ENCODE assay signal across 20 mouse cellular contexts in genomic region chr11:4213107-4213506, GRCm38 (mm10). TPM values are rescaled to one million over a fixed set of nuclear protein-coding genes. Genes with fewer than 3 reads are reported as not detected.
DNase-seq lines count a peak whose midpoint lies in the region.
"Had no signal": no experiment of that assay in that cellular context is flagged by ENCODE, and none has a peak within 500 bp of the region (broad histone marks: within the 10 kb centered on the region; RNA-seq: fewer than 3 reads in every experiment).

No protein-coding gene starts in this region.

- DNase-seq in adrenal gland, postnatal 14 days = peak; percentile 46
- DNase-seq in adrenal gland, adult 18-20 months (ENCODE audit: low spot score in 2 of 2) = no peak
- DNase-seq in urinary bladder, adult 2 months (ENCODE audit: low spot score) = peak; percentile 19
- DNase-seq in urinary bladder, adult 18-20 months (ENCODE audit: low spot score in 2 of 2) = no peak
- DNase-seq in adrenal gland, postnatal 36 days = peak; percentile 55
- peak; percentile 71 for DNase-seq in testis, postnatal 14 days (ENCODE audit: low spot score)
- no peak for DNase-seq in spleen, postnatal 10 days (ENCODE audit: low spot score in 2 of 2)
- DNase-seq in thymus, postnatal 14 days = no peak
- DNase-seq: cerebellum, adult 18-20 months; cerebellum, adult 9-11 months; cerebellum, postnatal 36 days; forebrain, postnatal 0 days; gastrocnemius, postnatal 14 days; heart, postnatal 36 days had no signal

RNA-seq across cellular contexts. Expression of gene Castor1, which starts 4.9 kb away (rescaled TPM):
- total RNA-seq in adrenal gland, postnatal 14 days (2021) = 6.1 and 8.5 TPM in 2 replicates
- 1 to 10 TPM; 3.0 to 5.1 TPM for total RNA-seq in adrenal gland, adult 18-20 months (2021)
- polyA plus RNA-seq in urinary bladder, adult 2 months (2012; rRNA removed) = 19.7 and 19.8 TPM in 2 replicates
- total RNA-seq in adrenal gland, postnatal 36 days (2021) = 1 to 10 TPM; 4.0 to 4.6 TPM

RNA-seq across cellular contexts. Expression of gene Osm, which starts 23.1 kb away (rescaled TPM):
- 0.41 TPM in 1 of 2 replicates, not detected in the other for total RNA-seq in adrenal gland, postnatal 14 days (2021)
- total RNA-seq in adrenal gland, adult 18-20 months (2021) = under 1 TPM in 1 of 2 experiments, not detected in 1; 0.16 TPM
- polyA plus RNA-seq in urinary bladder, adult 2 months (2012; rRNA removed) = 0.28 and 0.39 TPM in 2 replicates
- total RNA-seq in adrenal gland, postnatal 36 days (2021) = under 1 TPM in 1 of 2 experiments, not detected in 1; 0.26 TPM
- total RNA-seq: gastrocnemius, adult 18-20 months; gastrocnemius, postnatal 14 days; heart, postnatal 36 days had no signal
- polyA plus RNA-seq: embryonic facial prominence, embryonic 13.5 days; forebrain, embryonic 13.5 days; heart, embryonic 13.5 days; hindbrain, embryonic 11.5 days; hindbrain, embryonic 15.5 days had no signal

RNA-seq across cellular contexts. Expression of gene Tbc1d10a, which starts 26.5 kb away (rescaled TPM):
- total RNA-seq in adrenal gland, postnatal 14 days (2021) = 15.6 and 18.2 TPM in 2 replicates
- total RNA-seq in adrenal gland, adult 18-20 months (2021) = 10 to 100 TPM; 14.8 to 23.3 TPM
- polyA plus RNA-seq in urinary bladder, adult 2 months (2012; rRNA removed) = 92.5 and 137 TPM in 2 replicates
- 10 to 100 TPM; 14.6 to 24.3 TPM for total RNA-seq in adrenal gland, postnatal 36 days (2021)

RNA-seq across cellular contexts. Expression of gene Lif, which starts 44.2 kb away (rescaled TPM):
- total RNA-seq in adrenal gland, postnatal 14 days (2021) = 0.44 and 0.90 TPM in 2 replicates
- total RNA-seq in adrenal gland, adult 18-20 months (2021) = under 1 TPM; 0.07 to 0.86 TPM
- polyA plus RNA-seq in urinary bladder, adult 2 months (2012; rRNA removed) = 2.5 and 2.8 TPM in 2 replicates
- total RNA-seq in adrenal gland, postnatal 36 days (2021) = under 1 TPM; 0.10 to 0.56 TPM
- polyA plus RNA-seq: hindbrain, embryonic 11.5 days had no signal

RNA-seq across cellular contexts. Expression of gene Sf3a1, which starts 53.0 kb away (rescaled TPM):
- total RNA-seq in adrenal gland, postnatal 14 days (2021) = 43.7 and 49.8 TPM in 2 replicates
- total RNA-seq in adrenal gland, adult 18-20 months (2021) = 10 to 100 TPM; 50.3 to 59.9 TPM
- polyA plus RNA-seq in urinary bladder, adult 2 months (2012; rRNA removed) = 21.6 and 28.5 TPM in 2 replicates
- 10 to 100 TPM; 43.6 to 60.1 TPM for total RNA-seq in adrenal gland, postnatal 36 days (2021)

Comparison
In these comparisons a context has a peak if more than half of its experiments do, and no peak if none do; other contexts are left out.
1. DNase-seq: peak in adrenal gland, postnatal 14 days (single experiment), urinary bladder, adult 2 months (single experiment), adrenal gland, postnatal 36 days (2 of 2) and testis, postnatal 14 days (single experiment); none in adrenal gland, adult 18-20 months (0 of 2), urinary bladder, adult 18-20 months (0 of 2), spleen, postnatal 10 days (0 of 2) and thymus, postnatal 14 days (single experiment).